10 mouse cellular contexts compared by ENCODE assay signal in genomic region chr8:123135406-123135805, GRCm38 (mm10). TPM values are rescaled to one million over a fixed set of nuclear protein-coding genes. Genes with fewer than 3 reads are reported as not detected.
A peak's percentile ranks its signal among the peaks of the same experiment; 100 is the strongest.
DNase-seq lines count a peak whose midpoint lies in the region; ATAC-seq and TF ChIP-seq lines count a peak whose summit lies in the region.
"Had no signal": no experiment of that assay in that cellular context is flagged by ENCODE, and none has a peak within 500 bp of the region (broad histone marks: within the 10 kb centered on the region; RNA-seq: fewer than 3 reads in every experiment).

No protein-coding gene starts in this region.

- no peak for ATAC-seq in midbrain, embryonic 11.5 days (ENCODE audit: low FRiP score)

- H3K4me3 ChIP-seq in gastrocnemius, adult 2 months = no peak overlapping the region
- peak overlapping the region; percentile 27 for H3K4me3 ChIP-seq in forebrain, embryonic 10.5 days
- H3K4me3 ChIP-seq in midbrain, embryonic 11.5 days (ENCODE audit: low read depth, low read length) = no peak overlapping the region
- H3K4me3 ChIP-seq in heart, embryonic 10.5 days = no peak overlapping the region
- H3K4me3 ChIP-seq: erythroblast, embryonic 14.5 days had no signal

- H3K9ac ChIP-seq in midbrain, embryonic 11.5 days (ENCODE audit: low read length) = no peak overlapping the region
- H3K9ac ChIP-seq: liver, embryonic 14.5 days had no signal

- intact Hi-C loops in gastrocnemius, adult 2 months (cut with DNase I) = no loop called here

- no peaks in the 10 kb centered on the region for H3K36me3 ChIP-seq in forebrain, embryonic 10.5 days (replicated peaks)
- no peaks in the 10 kb centered on the region for H3K36me3 ChIP-seq in midbrain, embryonic 11.5 days (ENCODE audit: control insufficient read depth, insufficient read depth, low read length)
- no peaks in the 10 kb centered on the region for H3K36me3 ChIP-seq in heart, embryonic 10.5 days

- H3K9me3 ChIP-seq in forebrain, embryonic 10.5 days = peaks cover 4% of the 10 kb centered on the region; the same call in 1 of the 2 replicates
- no peaks in the 10 kb centered on the region for H3K9me3 ChIP-seq in midbrain, embryonic 11.5 days (ENCODE audit: control insufficient read depth, low read length)
- no peaks in the 10 kb centered on the region for H3K9me3 ChIP-seq in heart, embryonic 10.5 days

- peaks cover 41% of the 10 kb centered on the region for H3K4me1 ChIP-seq in forebrain, embryonic 10.5 days
- H3K4me1 ChIP-seq in midbrain, embryonic 11.5 days (ENCODE audit: control insufficient read depth, insufficient read depth, low read length) = peaks cover 5% of the 10 kb centered on the region; the same call in 1 of the 2 replicates
- peaks cover 44% of the 10 kb centered on the region for H3K4me1 ChIP-seq in heart, embryonic 10.5 days

- 27% methylated on average over 7 of the region's 7 CpGs for WGBS in forebrain, embryonic 10.5 days
- 21% methylated on average over 7 of the region's 7 CpGs for WGBS in midbrain, embryonic 11.5 days
- WGBS in heart, embryonic 10.5 days = 35% methylated on average over 7 of the region's 7 CpGs

- no peaks in the 10 kb centered on the region for H3K27me3 ChIP-seq in forebrain, embryonic 10.5 days (ENCODE audit: poor library complexity, severe bottlenecking)
- no peaks in the 10 kb centered on the region for H3K27me3 ChIP-seq in midbrain, embryonic 11.5 days (ENCODE audit: control insufficient read depth, insufficient read depth, low read length)
- H3K27me3 ChIP-seq in heart, embryonic 10.5 days (ENCODE audit: insufficient read depth, poor library complexity, severe bottlenecking) = peaks cover 10% of the 10 kb centered on the region; the same call in 1 of the 2 replicates

- peak overlapping the region; percentile 24; the same call in 1 of the 2 replicates for H3K27ac ChIP-seq in gastrocnemius, adult 2 months
- peak overlapping the region; percentile 72 for H3K27ac ChIP-seq in forebrain, embryonic 10.5 days
- no peak overlapping the region for H3K27ac ChIP-seq in midbrain, embryonic 11.5 days (ENCODE audit: low read depth, low read length)
- H3K27ac ChIP-seq in heart, embryonic 10.5 days = no peak overlapping the region
- H3K27ac ChIP-seq: liver, embryonic 14.5 days had no signal

- TF ChIP-seq CTCF in gastrocnemius, adult 2 months (IDR thresholded peaks at IDR 0.05) = no peak

- no peak for DNase-seq in gastrocnemius, adult 2 months
- DNase-seq in gastrocnemius, adult 8-10 months (ENCODE audit: low spot score in 2 of 2) = no peak
- DNase-seq in 3T3-L1 (ENCODE audit: low read depth, low spot score) = peak; percentile 50
- no peak for DNase-seq in forebrain, embryonic 10.5 days (ENCODE audit: extremely low spot score, low spot score)
- peak; percentile 82 for DNase-seq in midbrain, embryonic 11.5 days (ENCODE audit: low spot score, missing footprints)
- DNase-seq in urinary bladder, postnatal 10 days (ENCODE audit: low spot score) = no peak
- DNase-seq in heart, adult 18-20 months = no peak
- no peak for DNase-seq in heart, embryonic 10.5 days (ENCODE audit: low spot score)

- no peak overlapping the region for H3K4me2 ChIP-seq in midbrain, embryonic 11.5 days

RNA-seq across cellular contexts. Expression of gene Cpne7, which starts 18.2 kb away (rescaled TPM):
- total RNA-seq in gastrocnemius, adult 2 months (2021) = under 1 TPM; 0.13 to 0.20 TPM
- total RNA-seq in gastrocnemius, adult 8-10 months (2022) = under 1 TPM in 1 of 4 experiments, not detected in 3; 0.24 TPM
- 0.94 and 1.3 TPM in 2 replicates for polyA plus RNA-seq in forebrain, embryonic 10.5 days (2016; fragmentation: Nextera tagmentation; extraction: Ambion mirVana)
- 0.07 TPM in 1 of 2 replicates, not detected in the other for polyA plus RNA-seq in midbrain, embryonic 11.5 days (2014; fragmentation: Nextera tagmentation; extraction: Ambion mirVana)
- total RNA-seq in heart, adult 18-20 months (2021) = 1 to 10 TPM in 1 of 2 experiments, under 1 TPM in 1; 0.62 to 1.1 TPM
- polyA plus RNA-seq in heart, embryonic 10.5 days (2016; fragmentation: Nextera tagmentation; extraction: Ambion mirVana) = 0.76 and 1.5 TPM in 2 replicates

RNA-seq across cellular contexts. Expression of gene Sult5a1, which starts 22.7 kb away (rescaled TPM):
- 1 to 10 TPM; 2.1 to 2.5 TPM for total RNA-seq in gastrocnemius, adult 2 months (2021)
- total RNA-seq in gastrocnemius, adult 8-10 months (2022) = 1 to 10 TPM in 2 of 4 experiments, under 1 TPM in 2; 0.58 to 2.9 (median 0.88) TPM
- polyA plus RNA-seq in forebrain, embryonic 10.5 days (2016; fragmentation: Nextera tagmentation; extraction: Ambion mirVana) = 2.2 and 2.7 TPM in 2 replicates
- 2.9 and 3.2 TPM in 2 replicates for polyA plus RNA-seq in midbrain, embryonic 11.5 days (2014; fragmentation: Nextera tagmentation; extraction: Ambion mirVana)
- 1 to 10 TPM in 1 of 2 experiments, under 1 TPM in 1; 0.82 to 1.3 TPM for total RNA-seq in heart, adult 18-20 months (2021)
- 9.3 and 12.3 TPM in 2 replicates for polyA plus RNA-seq in heart, embryonic 10.5 days (2016; fragmentation: Nextera tagmentation; extraction: Ambion mirVana)

RNA-seq across cellular contexts. Expression of gene Rpl13, which starts 33.3 kb away (rescaled TPM):
- total RNA-seq in gastrocnemius, adult 2 months (2021) = 100 to 1,000 TPM; 389 to 466 TPM
- 100 to 1,000 TPM; 382 to 564 (median 462) TPM for total RNA-seq in gastrocnemius, adult 8-10 months (2022)
- 1,382 and 1,410 TPM in 2 replicates for polyA plus RNA-seq in forebrain, embryonic 10.5 days (2016; fragmentation: Nextera tagmentation; extraction: Ambion mirVana)
- polyA plus RNA-seq in midbrain, embryonic 11.5 days (2014; fragmentation: Nextera tagmentation; extraction: Ambion mirVana) = 1,312 and 1,403 TPM in 2 replicates
- total RNA-seq in heart, adult 18-20 months (2021) = 100 to 1,000 TPM; 462 to 489 TPM
- 1,165 and 1,266 TPM in 2 replicates for polyA plus RNA-seq in heart, embryonic 10.5 days (2016; fragmentation: Nextera tagmentation; extraction: Ambion mirVana)

RNA-seq across cellular contexts. Expression of gene Dpep1, which starts 50.6 kb away (rescaled TPM):
- 10 to 100 TPM; 13.6 to 16.7 TPM for total RNA-seq in gastrocnemius, adult 2 months (2021)
- 10 to 100 TPM in 2 of 4 experiments, 1 to 10 TPM in 2; 5.6 to 14.7 (median 9.7) TPM for total RNA-seq in gastrocnemius, adult 8-10 months (2022)
- 10.1 and 11.4 TPM in 2 replicates for polyA plus RNA-seq in forebrain, embryonic 10.5 days (2016; fragmentation: Nextera tagmentation; extraction: Ambion mirVana)
- polyA plus RNA-seq in midbrain, embryonic 11.5 days (2014; fragmentation: Nextera tagmentation; extraction: Ambion mirVana) = 1.7 and 2.2 TPM in 2 replicates
- total RNA-seq in heart, adult 18-20 months (2021) = 10 to 100 TPM; 28.2 to 38.9 TPM
- 1.9 and 5.2 TPM in 2 replicates for polyA plus RNA-seq in heart, embryonic 10.5 days (2016; fragmentation: Nextera tagmentation; extraction: Ambion mirVana)
- polyA plus RNA-seq: erythroblast, embryonic 14.5 days had no signal

Comparison
In these comparisons a context has a peak if more than half of its experiments do, and no peak if none do; other contexts are left out.
1. DNase-seq: peak in 3T3-L1 (single experiment) and midbrain, embryonic 11.5 days (single experiment); none in gastrocnemius, adult 2 months (single experiment), gastrocnemius, adult 8-10 months (0 of 2), forebrain, embryonic 10.5 days (single experiment), urinary bladder, postnatal 10 days (single experiment), heart, adult 18-20 months (0 of 2) and heart, embryonic 10.5 days (single experiment).
2. H3K27ac ChIP-seq: peak in gastrocnemius, adult 2 months (single experiment) and forebrain, embryonic 10.5 days (single experiment); none in midbrain, embryonic 11.5 days (single experiment) and heart, embryonic 10.5 days (single experiment).